Mouse (Mus musculus): Measurements from ENCODE around the gene Spint1. TPM values are rescaled to one million over a fixed set of nuclear protein-coding genes. Genes with fewer than 3 reads are reported as not detected.

The Spint1 gene
- polyA plus RNA-seq, 1 experiment from 2014 or later: 54.8 TPM

DNA sequence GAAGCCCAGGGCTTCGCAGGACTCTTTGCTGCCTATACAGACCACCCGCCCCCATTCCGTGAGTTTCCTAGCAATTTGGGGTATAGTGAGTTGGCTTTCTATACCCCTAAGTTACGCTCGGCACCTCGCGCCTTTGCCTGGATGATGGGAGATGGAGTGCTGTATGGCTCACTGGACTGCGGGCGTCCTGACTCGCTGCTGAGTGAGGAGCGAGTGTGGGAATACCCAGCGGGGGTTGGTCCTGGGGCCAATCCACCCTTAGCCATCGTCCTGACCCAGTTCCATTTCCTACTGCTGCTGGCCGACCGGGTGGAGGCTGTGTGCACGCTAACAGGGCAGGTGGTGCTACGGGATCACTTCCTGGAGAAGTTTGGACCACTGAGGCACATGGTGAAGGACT, 56.1 kb downstream of the Spint1 start:
- no peaks in the 10 kb centered on the region for H3K4me1 ChIP-seq (ENCODE audit: insufficient read depth, low read depth, low read length)
- ATAC-seq (no peak), DNase-seq (ENCODE audit: low spot score) (no peak)
- H3K27ac ChIP-seq (ENCODE audit: low read length): no peak overlapping the region
- H3K4me2 ChIP-seq (replicated peaks; ENCODE audit: low read depth, low read length): no peak overlapping the region
- no peaks in the 10 kb centered on the region for H3K27me3 ChIP-seq (replicated peaks; ENCODE audit: insufficient read depth, low read length)
- no peaks in the 10 kb centered on the region for H3K9me3 ChIP-seq (ENCODE audit: low read length)
- 92% methylated on average over 17 of the region's 17 CpGs for WGBS
- H3K36me3 ChIP-seq (ENCODE audit: insufficient read depth, low read length): peaks cover 28% of the 10 kb centered on the region; the same call in 1 of the 2 replicates
- H3K9ac ChIP-seq (replicated peaks; ENCODE audit: low read depth): no peak overlapping the region
- no peak overlapping the region for H3K4me3 ChIP-seq (ENCODE audit: low read depth, low read length)
- TF ChIP-seq CTCF (IDR thresholded peaks at IDR 0.05): no peak
- no peak for TF ChIP-seq EP300 (IDR thresholded peaks at IDR 0.05)

DNA sequence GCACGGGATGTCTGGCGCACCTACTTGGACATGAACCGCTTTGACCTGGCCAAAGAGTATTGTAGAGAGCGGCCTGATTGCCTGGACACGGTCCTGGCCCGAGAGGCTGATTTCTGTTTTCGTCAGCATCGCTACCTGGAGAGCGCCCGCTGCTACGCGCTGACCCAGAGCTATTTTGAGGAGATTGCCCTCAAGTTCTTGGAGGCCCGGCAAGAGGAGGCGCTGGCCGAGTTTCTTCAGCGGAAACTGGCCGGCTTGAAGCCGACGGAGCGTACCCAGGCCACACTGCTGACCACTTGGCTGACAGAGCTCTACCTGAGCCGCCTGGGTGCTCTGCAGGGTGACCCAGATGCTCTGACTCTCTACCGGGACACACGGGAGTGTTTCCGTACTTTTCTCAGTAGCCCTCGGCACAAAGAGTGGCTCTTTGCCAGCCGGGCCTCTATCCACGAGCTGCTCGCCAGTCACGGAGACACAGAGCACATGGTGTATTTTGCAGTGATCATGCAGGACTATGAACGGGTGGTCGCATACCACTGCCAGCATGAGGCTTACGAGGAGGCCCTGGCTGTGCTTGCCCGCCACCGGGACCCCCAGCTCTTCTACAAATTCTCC, 56.7 kb downstream of the Spint1 start:
- WGBS: 91% methylated on average over 34 of the region's 34 CpGs
- TF ChIP-seq CTCF (IDR thresholded peaks at IDR 0.05): no peak
- no peak for TF ChIP-seq EP300 (IDR thresholded peaks at IDR 0.05)
- no peaks in the 10 kb centered on the region for H3K27me3 ChIP-seq (replicated peaks; ENCODE audit: insufficient read depth, low read length)
- H3K36me3 ChIP-seq (ENCODE audit: insufficient read depth, low read length): peaks cover 28% of the 10 kb centered on the region; the same call in 1 of the 2 replicates
- DNase-seq (ENCODE audit: low spot score) (no peak), ATAC-seq (no peak)
- no peak overlapping the region for H3K27ac ChIP-seq (ENCODE audit: low read length)
- no peak overlapping the region for H3K4me2 ChIP-seq (replicated peaks; ENCODE audit: low read depth, low read length)
- H3K4me3 ChIP-seq (ENCODE audit: low read depth, low read length): no peak overlapping the region
- H3K4me1 ChIP-seq (ENCODE audit: insufficient read depth, low read depth, low read length): no peaks in the 10 kb centered on the region
- H3K9me3 ChIP-seq (ENCODE audit: low read length): no peaks in the 10 kb centered on the region
- no peak overlapping the region for H3K9ac ChIP-seq (replicated peaks; ENCODE audit: low read depth)

DNA sequence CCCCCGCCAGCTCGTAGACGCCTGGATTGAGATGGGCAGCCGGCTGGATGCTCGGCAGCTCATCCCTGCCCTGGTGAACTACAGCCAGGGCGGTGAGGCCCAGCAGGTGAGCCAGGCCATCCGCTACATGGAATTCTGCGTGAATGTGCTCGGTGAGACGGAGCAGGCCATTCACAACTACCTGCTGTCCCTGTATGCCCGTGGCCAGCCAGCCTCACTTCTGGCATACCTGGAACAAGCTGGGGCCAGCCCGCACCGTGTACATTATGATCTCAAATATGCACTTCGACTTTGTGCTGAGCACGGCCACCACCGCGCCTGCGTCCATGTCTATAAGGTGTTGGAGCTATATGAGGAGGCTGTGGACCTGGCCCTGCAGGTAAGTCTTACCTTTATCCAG, 57.2 kb downstream of the Spint1 start:
- 88% methylated on average over 18 of the region's 18 CpGs for WGBS
- Histone ChIP-seq H3K9me3 (ENCODE audit: low read length) (no peaks in the 10 kb centered on the region), H3K4me2 (replicated peaks; ENCODE audit: low read depth, low read length) (no peak overlapping the region), H3K36me3 (ENCODE audit: insufficient read depth, low read length) (peaks cover 28% of the 10 kb centered on the region; the same call in 1 of the 2 replicates), H3K4me1 (ENCODE audit: insufficient read depth, low read depth, low read length) (no peaks in the 10 kb centered on the region), H3K4me3 (ENCODE audit: low read depth, low read length) (no peak overlapping the region), H3K27ac (ENCODE audit: low read length) (no peak overlapping the region), H3K27me3 (replicated peaks; ENCODE audit: insufficient read depth, low read length) (no peaks in the 10 kb centered on the region), H3K9ac (replicated peaks; ENCODE audit: low read depth) (no peak overlapping the region)
- no peak for DNase-seq (ENCODE audit: low spot score)
- no peak for TF ChIP-seq CTCF (IDR thresholded peaks at IDR 0.05)
- no peak for TF ChIP-seq EP300 (IDR thresholded peaks at IDR 0.05)
- ATAC-seq: no peak

DNA sequence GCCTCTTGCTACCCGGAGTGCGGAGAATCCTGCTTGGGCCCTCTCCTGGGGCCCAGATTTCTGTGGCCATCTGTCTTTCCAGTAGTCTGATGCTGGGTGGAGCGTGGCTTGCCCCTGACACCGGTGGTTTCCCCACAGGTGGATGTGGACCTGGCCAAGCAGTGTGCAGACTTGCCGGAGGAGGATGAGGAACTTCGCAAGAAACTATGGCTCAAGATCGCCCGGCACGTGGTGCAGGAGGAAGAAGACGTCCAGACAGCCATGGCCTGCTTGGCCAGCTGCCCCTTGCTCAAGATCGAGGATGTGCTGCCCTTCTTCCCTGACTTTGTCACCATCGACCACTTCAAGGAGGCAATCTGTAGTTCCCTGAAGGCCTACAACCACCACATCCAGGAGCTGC, 59.6 kb downstream of the Spint1 start:
- H3K9ac ChIP-seq (replicated peaks; ENCODE audit: low read depth): no peak overlapping the region
- 90% methylated on average over 12 of the region's 12 CpGs for WGBS
- DNase-seq (ENCODE audit: low spot score) (no peak), ATAC-seq (no peak)
- H3K27me3 ChIP-seq (replicated peaks; ENCODE audit: insufficient read depth, low read length): no peaks in the 10 kb centered on the region
- peaks cover 28% of the 10 kb centered on the region; the same call in 1 of the 2 replicates for H3K36me3 ChIP-seq (ENCODE audit: insufficient read depth, low read length)
- no peaks in the 10 kb centered on the region for H3K9me3 ChIP-seq (ENCODE audit: low read length)
- no peak overlapping the region for H3K4me3 ChIP-seq (ENCODE audit: low read depth, low read length)
- TF ChIP-seq EP300 (IDR thresholded peaks at IDR 0.05): no peak
- peaks cover 4% of the 10 kb centered on the region; the same call in 1 of the 2 replicates for H3K4me1 ChIP-seq (ENCODE audit: insufficient read depth, low read depth, low read length)
- no peak overlapping the region for H3K4me2 ChIP-seq (replicated peaks; ENCODE audit: low read depth, low read length)
- H3K27ac ChIP-seq (ENCODE audit: low read length): no peak overlapping the region

DNA sequence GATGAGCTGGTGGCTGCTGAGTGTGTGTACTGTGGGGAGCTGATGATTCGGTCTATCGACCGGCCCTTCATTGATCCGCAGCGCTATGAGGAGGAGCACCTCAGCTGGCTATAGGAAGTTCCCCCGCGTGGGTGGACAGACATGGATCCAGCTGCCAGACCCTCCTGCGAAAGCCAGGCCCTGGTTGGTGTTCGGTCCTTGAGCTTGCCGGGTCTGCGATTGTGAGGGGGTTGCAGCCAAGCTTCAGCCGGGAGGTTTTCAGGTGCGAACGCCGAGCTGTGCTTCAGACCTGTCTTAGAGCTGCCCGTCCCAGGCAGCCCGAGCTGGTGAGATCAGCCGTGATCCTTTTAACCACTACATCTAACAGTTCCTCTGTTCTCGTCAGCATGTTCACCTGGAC, 60.3 kb downstream of the Spint1 start:
- no peak overlapping the region for H3K27ac ChIP-seq (ENCODE audit: low read length)
- ATAC-seq (no peak), DNase-seq (ENCODE audit: low spot score) (no peak)
- 90% methylated on average over 18 of the region's 19 CpGs for WGBS
- H3K4me2 ChIP-seq (replicated peaks; ENCODE audit: low read depth, low read length): no peak overlapping the region
- no peak overlapping the region for H3K4me3 ChIP-seq (ENCODE audit: low read depth, low read length)
- H3K9ac ChIP-seq (replicated peaks; ENCODE audit: low read depth): no peak overlapping the region
- H3K9me3 ChIP-seq (ENCODE audit: low read length): no peaks in the 10 kb centered on the region
- TF ChIP-seq CTCF (IDR thresholded peaks at IDR 0.05) (no peak), EP300 (IDR thresholded peaks at IDR 0.05) (no peak)
- peaks cover 7% of the 10 kb centered on the region; the same call in 1 of the 2 replicates for H3K4me1 ChIP-seq (ENCODE audit: insufficient read depth, low read depth, low read length)
- peaks cover 28% of the 10 kb centered on the region; the same call in 1 of the 2 replicates for H3K36me3 ChIP-seq (ENCODE audit: insufficient read depth, low read length)
- H3K27me3 ChIP-seq (replicated peaks; ENCODE audit: insufficient read depth, low read length): no peaks in the 10 kb centered on the region

DNA sequence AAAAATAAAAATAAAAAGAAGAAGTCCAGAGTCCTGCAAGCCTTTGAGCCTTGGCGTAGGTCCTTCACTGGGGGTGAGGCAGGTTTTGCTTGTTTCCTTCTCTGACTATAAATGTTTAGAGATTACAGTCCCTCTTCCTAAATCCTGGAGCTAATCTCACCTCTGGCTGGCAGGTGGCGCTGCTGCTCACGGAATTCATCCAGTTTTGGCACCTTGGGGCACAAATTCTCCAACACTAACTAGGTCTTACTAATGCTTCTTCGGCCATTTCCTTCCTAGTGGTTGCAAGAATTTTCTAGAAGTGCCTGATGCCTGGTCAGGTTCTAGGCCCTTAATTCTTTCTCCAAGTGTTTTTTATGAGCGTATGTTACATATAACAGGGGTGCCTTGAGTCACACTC, 61.2 kb downstream of the Spint1 start:
- DNase-seq (ENCODE audit: low spot score) (peak; percentile 86), ATAC-seq (no peak)
- Histone ChIP-seq H3K9me3 (ENCODE audit: low read length) (no peaks in the 10 kb centered on the region), H3K36me3 (ENCODE audit: insufficient read depth, low read length) (peaks cover 23% of the 10 kb centered on the region; the same call in 1 of the 2 replicates), H3K9ac (replicated peaks; ENCODE audit: low read depth) (no peak overlapping the region), H3K27ac (ENCODE audit: low read length) (no peak overlapping the region), H3K4me1 (ENCODE audit: insufficient read depth, low read depth, low read length) (peaks cover 7% of the 10 kb centered on the region; the same call in 1 of the 2 replicates), H3K4me3 (ENCODE audit: low read depth, low read length) (no peak overlapping the region), H3K4me2 (replicated peaks; ENCODE audit: low read depth, low read length) (no peak overlapping the region), H3K27me3 (replicated peaks; ENCODE audit: insufficient read depth, low read length) (no peaks in the 10 kb centered on the region)
- TF ChIP-seq EP300 (IDR thresholded peaks at IDR 0.05): no peak
- TF ChIP-seq CTCF (IDR thresholded peaks at IDR 0.05): peak; percentile 86
- 32% methylated on average over 5 of the region's 5 CpGs for WGBS

All from lung, postnatal 0 days (tissue).